Mouse (Mus musculus) frontal cortex, postnatal 36 days (tissue): ENCODE data around the gene 2010111I01Rik.
"Not testable (repeated sequence)": the region's sequence is repeated elsewhere in the genome, so short reads cannot be mapped to it uniquely, and the experiment has no call there.

ENCODE experiments used
- DNase-seq, 2 experiments: peaks; one replicate each; pipeline ENCODE4 v3.0.0; 2022; ENCODE audit warnings: low spot score in 2 of 2

2010111I01Rik gene

GRCm38 (mm10) chr13:63344481-63344880 is 379.8 kb downstream of the 2010111I01Rik start:
- DNase-seq: no peak

- no peak for DNase-seq
These were observed 381.0 kb downstream of the 2010111I01Rik start for GRCm38 (mm10) chr13:63345476-63346225.

- DNase-seq: no peak
These were observed 382.9 kb downstream of the 2010111I01Rik start for GRCm38 (mm10) chr13:63347639-63348038.

- no peak for DNase-seq
These were observed 385.4 kb downstream of the 2010111I01Rik start for GRCm38 (mm10) chr13:63350076-63350475.

GRCm38 (mm10) chr13:63353312-63353711 is 388.6 kb downstream of the 2010111I01Rik start:
- not testable (repeated sequence) for DNase-seq

GRCm38 (mm10) chr13:63356101-63356500 is 391.4 kb downstream of the 2010111I01Rik start:
- DNase-seq: no peak

GRCm38 (mm10) chr13:63356558-63356957 is 391.9 kb downstream of the 2010111I01Rik start:
- DNase-seq: peak; percentile 62 to 88

- DNase-seq: no peak
These were observed 394.7 kb downstream of the 2010111I01Rik start for GRCm38 (mm10) chr13:63359393-63359792.

- peak in 1 of 2 experiments; percentile 34 for DNase-seq
These were observed 395.6 kb downstream of the 2010111I01Rik start for GRCm38 (mm10) chr13:63360111-63360885.

GRCm38 (mm10) chr13:63361755-63362154 is 397.1 kb downstream of the 2010111I01Rik start:
- no peak for DNase-seq

- no peak for DNase-seq
These were observed 408.9 kb downstream of the 2010111I01Rik start for GRCm38 (mm10) chr13:63373460-63374166.
